Mouse (Mus musculus): ENCODE data around the gene Cebpzos.
A peak's percentile ranks its signal among the peaks of the same experiment; 100 is the strongest.

Cebpzos gene

DNA sequence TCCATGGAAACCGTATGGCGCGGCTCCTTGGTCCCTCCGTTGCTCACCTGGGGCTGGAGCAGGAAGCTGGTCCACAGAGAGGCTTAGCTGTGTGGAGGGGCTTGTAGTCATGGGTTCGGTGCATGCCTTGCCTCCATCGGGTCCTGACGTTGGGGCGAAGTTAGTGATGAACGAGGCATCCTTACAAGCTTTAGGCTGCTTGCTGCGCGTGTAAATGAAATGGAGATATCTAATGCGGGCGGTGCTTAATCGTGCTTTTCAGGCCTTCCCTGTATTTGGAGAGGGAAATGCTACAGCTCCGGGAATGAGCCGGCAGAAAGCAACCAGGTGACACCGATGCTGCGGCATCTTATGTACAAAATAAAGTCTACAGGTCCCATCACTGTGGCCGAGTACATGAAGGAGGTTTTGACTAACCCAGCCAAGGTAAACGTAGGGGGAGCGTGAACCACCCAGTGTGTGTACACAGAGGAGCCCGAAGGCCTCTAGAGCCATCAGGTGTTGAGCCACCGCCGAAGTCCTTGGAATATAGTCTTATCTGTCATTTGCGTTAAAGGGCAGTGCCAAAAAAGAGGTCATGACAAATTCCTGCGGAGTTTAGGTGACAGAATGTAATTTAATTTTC is 21.0 kb downstream of the Cebpzos start:
- DNase-seq (ENCODE audit: low read depth, low spot score) = no peak

DNA sequence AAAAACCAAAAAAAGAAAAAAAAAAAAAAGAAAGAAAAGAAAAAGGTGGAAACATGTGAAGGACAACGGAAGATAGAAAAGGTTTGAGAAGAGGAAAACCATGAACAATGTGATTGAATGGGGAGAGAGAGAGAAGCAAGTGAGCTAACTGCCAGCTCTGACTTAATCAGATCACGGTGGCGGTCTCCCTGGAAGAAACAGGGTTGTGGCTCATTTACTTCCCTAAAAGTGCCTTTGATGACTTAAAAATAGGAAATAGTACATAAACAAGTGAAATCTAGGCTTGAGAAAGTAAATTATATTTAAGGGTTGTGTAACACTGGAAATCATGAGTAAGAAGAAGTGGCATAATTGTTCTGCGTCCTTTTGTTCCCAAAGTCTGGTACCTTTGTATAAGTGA is 22.6 kb downstream of the Cebpzos start:
- no peak for DNase-seq (ENCODE audit: low read depth, low spot score)

DNA sequence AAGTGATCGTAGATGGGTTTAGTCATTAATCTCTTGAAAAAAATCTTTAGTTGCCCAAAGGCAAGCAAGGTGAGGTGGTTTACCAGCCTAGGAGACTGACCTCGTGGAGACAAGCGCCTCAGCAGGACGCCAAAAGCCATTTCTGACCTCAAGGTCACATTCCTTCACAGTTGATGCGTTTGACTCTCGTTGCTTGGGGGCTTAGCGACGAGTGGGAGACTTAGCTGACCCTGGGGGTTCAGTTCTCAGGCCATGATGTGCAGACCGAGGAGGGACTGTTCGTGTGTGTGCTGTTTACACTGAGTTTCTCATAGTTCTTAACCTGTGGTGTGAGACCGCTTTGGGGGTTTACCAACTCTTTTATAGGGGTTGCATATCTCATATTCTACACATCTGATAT is 26.3 kb downstream of the Cebpzos start:
- no peak for DNase-seq (ENCODE audit: low read depth, low spot score)

DNA sequence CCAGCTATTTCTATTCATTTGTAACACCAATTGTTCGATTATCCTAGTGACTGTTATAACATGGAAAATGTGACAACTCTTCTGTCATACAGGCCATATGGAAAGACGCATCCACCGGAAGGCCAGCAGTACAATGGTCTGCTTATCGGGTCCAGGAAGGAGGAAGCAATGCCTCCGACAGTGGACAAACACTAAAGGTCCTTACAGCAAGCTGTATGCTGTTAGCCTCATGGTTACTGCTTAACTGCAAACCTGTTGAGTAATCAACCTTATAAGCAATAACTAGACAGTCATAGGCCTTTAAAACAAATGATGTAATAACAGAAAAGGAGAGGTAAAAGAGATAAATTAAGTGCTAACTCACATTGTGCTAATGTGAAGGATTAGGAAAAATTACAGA is 34.9 kb downstream of the Cebpzos start:
- DNase-seq (ENCODE audit: low read depth, low spot score) = no peak

DNA sequence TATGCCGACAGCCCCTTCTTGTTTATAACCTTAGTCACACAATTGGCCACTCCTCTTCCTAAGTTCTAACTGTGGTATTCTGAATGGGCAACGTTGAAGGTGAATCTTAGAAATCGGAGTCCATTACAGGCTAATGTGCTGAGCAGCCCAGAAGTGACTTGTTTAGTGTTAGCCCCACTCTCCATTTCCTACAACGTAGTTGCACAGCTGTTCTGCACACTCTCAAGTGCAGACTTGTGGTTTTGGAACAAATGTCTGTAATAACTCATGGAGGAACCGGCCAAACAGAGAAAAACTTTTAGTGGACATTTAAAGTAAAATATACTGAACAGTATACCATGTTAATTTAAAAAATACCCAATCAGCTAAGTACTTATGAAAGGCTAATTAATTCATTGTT is 35.8 kb downstream of the Cebpzos start:
- DNase-seq (ENCODE audit: low read depth, low spot score) = no peak

DNA sequence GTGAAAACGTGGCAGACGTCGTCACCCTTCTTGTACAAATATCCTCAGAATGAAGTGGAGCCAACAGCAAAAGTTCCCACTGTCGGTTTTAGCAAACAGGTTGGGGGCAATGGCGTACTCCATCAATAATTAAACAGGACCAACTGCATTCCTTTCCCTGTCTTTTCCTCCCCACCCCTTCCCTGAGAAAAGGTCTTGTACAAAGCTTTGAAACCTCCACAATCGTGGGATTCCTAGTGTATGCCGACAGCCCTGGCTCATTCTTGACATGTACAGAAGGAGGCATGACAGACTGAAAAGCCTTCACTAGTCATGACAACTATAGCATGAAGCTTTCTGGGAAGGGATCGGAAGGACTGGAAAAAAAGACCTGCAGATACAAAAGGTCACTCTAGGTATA is 36.9 kb downstream of the Cebpzos start:
- DNase-seq (ENCODE audit: low read depth, low spot score) = no peak

DNA sequence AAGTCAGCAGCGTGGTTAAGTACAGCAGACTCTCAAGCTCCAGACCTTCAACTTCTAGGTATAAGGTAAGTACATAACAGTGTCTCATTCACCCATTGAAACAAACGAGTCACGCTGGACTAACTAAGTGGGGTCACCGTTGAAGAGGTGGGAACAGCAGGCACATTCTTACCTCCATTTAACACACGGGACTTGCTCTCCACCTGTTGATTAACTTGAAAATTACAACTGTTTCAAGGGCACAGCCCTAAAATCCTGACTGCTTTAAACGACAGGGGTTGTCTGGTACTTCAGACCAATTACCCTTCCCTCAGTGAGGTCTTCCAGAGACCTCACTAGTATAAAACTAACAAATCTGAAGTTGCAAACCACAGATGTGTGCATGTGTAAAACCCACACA is 43.2 kb downstream of the Cebpzos start:
- no peak for DNase-seq (ENCODE audit: low read depth, low spot score)

DNA sequence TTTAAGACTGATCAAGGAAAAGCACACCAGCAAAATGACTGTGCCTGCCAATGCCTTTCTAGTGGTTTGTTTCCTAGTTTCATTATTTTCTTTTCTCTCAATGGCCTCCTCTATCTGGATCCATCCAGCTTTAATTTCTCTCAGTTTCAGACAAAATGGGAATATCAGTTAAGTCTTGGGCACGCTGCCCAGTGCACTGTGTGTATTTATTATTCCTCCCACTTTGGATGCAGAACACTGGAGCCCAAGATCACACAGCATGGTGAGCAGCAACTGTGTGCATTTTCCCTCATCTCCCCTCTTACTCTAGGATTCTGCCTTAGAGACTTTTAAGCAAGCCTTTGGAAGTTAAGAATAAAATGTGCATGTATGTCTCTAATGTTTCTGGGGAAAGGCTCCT is 48.1 kb downstream of the Cebpzos start:
- DNase-seq (ENCODE audit: low read depth, low spot score) = peak; percentile 44

DNA sequence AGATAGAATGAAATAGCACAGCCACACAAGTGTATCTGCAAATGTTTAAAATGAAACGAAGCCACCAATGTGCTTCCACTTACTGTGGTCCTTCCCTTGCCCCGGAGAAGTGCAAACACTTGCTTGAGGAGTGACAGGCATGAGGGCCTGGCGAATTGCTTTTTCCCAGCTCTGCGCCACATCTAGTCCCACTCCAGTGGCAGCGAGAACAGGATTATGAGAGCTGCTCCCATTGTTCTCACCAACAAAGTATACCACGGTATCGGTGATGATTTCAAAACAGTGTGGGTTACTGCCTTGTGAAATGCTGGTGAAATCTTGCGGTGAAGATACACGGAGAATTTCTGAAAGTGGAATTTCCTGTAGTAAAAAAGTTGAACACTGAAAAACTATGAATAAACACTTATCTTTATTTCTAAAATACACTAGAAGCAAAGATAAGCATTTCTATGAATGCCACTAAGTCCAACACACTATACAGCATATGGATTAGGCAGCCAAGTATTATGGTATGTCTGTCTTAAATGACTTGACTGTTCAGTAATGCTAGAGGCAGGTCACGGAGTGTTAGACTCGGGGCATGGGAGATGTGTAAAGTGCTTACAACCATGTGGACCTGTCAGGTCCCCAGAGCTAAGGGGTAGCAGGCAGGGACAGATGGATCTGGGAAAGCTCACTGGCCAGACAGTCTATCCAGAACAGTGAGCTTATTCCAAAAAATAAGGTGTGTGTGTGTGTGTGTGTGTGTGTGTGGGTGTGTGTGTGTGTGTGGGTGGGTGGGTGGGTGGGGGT is 50.0 kb downstream of the Cebpzos start:
- DNase-seq (ENCODE audit: low read depth, low spot score) = no peak

DNA sequence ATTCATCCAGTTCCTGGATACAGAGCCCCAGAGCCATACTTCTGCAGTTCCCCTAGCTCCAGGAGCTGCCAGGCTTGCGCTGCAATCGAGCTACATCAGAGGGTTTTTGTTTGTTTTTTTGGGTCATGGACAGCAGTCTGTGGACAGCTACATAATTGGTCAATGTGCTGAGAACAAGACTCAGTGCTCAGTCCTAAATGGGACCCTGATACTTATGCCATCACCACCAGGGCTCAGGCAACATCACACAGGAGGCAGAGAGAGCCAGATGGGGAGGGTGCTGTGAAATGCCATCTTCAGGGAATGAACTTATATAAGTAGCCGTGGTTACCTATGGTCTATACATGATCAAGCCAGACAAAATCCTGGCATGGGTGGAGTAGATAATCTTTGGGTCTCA is 52.2 kb downstream of the Cebpzos start:
- DNase-seq (ENCODE audit: low read depth, low spot score) = peak; percentile 18

Measured in brain, adult 2 months (tissue).